Mouse (Mus musculus): Measurements from ENCODE around the gene Olfr110. TPM values are rescaled to one million over a fixed set of nuclear protein-coding genes. Genes with fewer than 3 reads are reported as not detected.

Gene Olfr110
- polyA plus RNA-seq, 1 experiment from 2014 or later = not detected

Other genes with a start within 250 kb of the Olfr110 start
- not detected in 2 replicates for gene Olfr98, start 228.7 kb upstream of the Olfr110 start, polyA plus RNA-seq (2015; fragmentation: Nextera tagmentation; extraction: Ambion mirVana)
- 2.2 and 3.0 TPM in 2 replicates for gene H2-M3, start 222.2 kb upstream of the Olfr110 start, polyA plus RNA-seq (2015; fragmentation: Nextera tagmentation; extraction: Ambion mirVana)
- gene Olfr99, start 209.0 kb upstream of the Olfr110 start, polyA plus RNA-seq (2015; fragmentation: Nextera tagmentation; extraction: Ambion mirVana) = not detected in 2 replicates
- not detected in 2 replicates for gene Olfr101, start 188.2 kb upstream of the Olfr110 start, polyA plus RNA-seq (2015; fragmentation: Nextera tagmentation; extraction: Ambion mirVana)
- not detected in 2 replicates for gene Olfr102, start 175.4 kb upstream of the Olfr110 start, polyA plus RNA-seq (2015; fragmentation: Nextera tagmentation; extraction: Ambion mirVana)
- not detected in 2 replicates for gene Olfr103, start 152.8 kb upstream of the Olfr110 start, polyA plus RNA-seq (2015; fragmentation: Nextera tagmentation; extraction: Ambion mirVana)
- not detected in 2 replicates for gene Olfr104-ps, start 132.9 kb upstream of the Olfr110 start, polyA plus RNA-seq (2015; fragmentation: Nextera tagmentation; extraction: Ambion mirVana)
- gene Olfr105-ps, start 113.4 kb upstream of the Olfr110 start, polyA plus RNA-seq (2015; fragmentation: Nextera tagmentation; extraction: Ambion mirVana) = not detected in 2 replicates
- not detected in 2 replicates for gene Olfr106-ps, start 102.1 kb upstream of the Olfr110 start, polyA plus RNA-seq (2015; fragmentation: Nextera tagmentation; extraction: Ambion mirVana)
- not detected in 2 replicates for gene Olfr107, start 93.2 kb upstream of the Olfr110 start, polyA plus RNA-seq (2015; fragmentation: Nextera tagmentation; extraction: Ambion mirVana)
- not detected in 2 replicates for gene Olfr108, start 47.0 kb upstream of the Olfr110 start, polyA plus RNA-seq (2015; fragmentation: Nextera tagmentation; extraction: Ambion mirVana)
- gene Olfr109, start 33.6 kb upstream of the Olfr110 start, polyA plus RNA-seq (2015; fragmentation: Nextera tagmentation; extraction: Ambion mirVana) = not detected in 2 replicates
- 0.11 TPM in 1 of 2 replicates, not detected in the other for gene H2-M2, start 8.9 kb upstream of the Olfr110 start, polyA plus RNA-seq (2015; fragmentation: Nextera tagmentation; extraction: Ambion mirVana)
- gene Olfr111, start 15.6 kb downstream of the Olfr110 start, polyA plus RNA-seq (2015; fragmentation: Nextera tagmentation; extraction: Ambion mirVana) = not detected in 2 replicates
- not detected in 2 replicates for gene Olfr112, start 77.0 kb downstream of the Olfr110 start, polyA plus RNA-seq (2015; fragmentation: Nextera tagmentation; extraction: Ambion mirVana)
- gene Olfr113, start 85.2 kb downstream of the Olfr110 start, polyA plus RNA-seq (2015; fragmentation: Nextera tagmentation; extraction: Ambion mirVana) = not detected in 2 replicates
- not detected in 2 replicates for gene Olfr114, start 100.3 kb downstream of the Olfr110 start, polyA plus RNA-seq (2015; fragmentation: Nextera tagmentation; extraction: Ambion mirVana)
- gene Olfr115, start 134.6 kb downstream of the Olfr110 start, polyA plus RNA-seq (2015; fragmentation: Nextera tagmentation; extraction: Ambion mirVana) = not detected in 2 replicates
- gene Olfr116, start 134.7 kb downstream of the Olfr110 start, polyA plus RNA-seq (2015; fragmentation: Nextera tagmentation; extraction: Ambion mirVana) = not detected in 2 replicates
- not detected in 2 replicates for gene Olfr117, start 171.3 kb downstream of the Olfr110 start, polyA plus RNA-seq (2015; fragmentation: Nextera tagmentation; extraction: Ambion mirVana)
- gene Olfr118, start 174.5 kb downstream of the Olfr110 start, polyA plus RNA-seq (2015; fragmentation: Nextera tagmentation; extraction: Ambion mirVana) = not detected in 2 replicates
- not detected in 2 replicates for gene Olfr119, start 204.1 kb downstream of the Olfr110 start, polyA plus RNA-seq (2015; fragmentation: Nextera tagmentation; extraction: Ambion mirVana)
- not detected in 2 replicates for gene Olfr120, start 229.3 kb downstream of the Olfr110 start, polyA plus RNA-seq (2015; fragmentation: Nextera tagmentation; extraction: Ambion mirVana)